Mouse (Mus musculus): ENCODE results near the gene Myom3. TPM values are rescaled to one million over a fixed set of nuclear protein-coding genes. Genes with fewer than 3 reads are reported as not detected.

Myom3 gene
- total RNA-seq, 1 experiment from 2014 or later = not detected

DNA sequence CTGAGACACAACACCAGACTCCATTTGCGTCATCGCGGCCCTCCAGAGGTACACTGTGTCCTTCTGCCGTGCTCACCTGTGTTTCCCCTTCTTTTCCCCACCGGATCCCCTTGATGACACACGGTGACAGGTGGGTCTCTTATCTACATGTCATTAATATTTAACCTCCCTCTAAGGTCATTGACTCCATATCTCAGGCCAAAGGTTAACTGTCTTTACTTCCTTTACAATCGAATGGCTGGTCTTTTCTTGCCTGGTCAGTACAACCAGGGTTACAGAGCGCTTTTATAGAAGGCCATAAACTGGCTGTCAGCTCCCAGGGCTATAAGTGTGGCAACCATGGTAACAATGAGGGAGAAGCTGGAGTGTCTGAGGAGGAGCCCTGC lies 6.7 kb upstream of the Myom3 start:
- ATAC-seq (replicated peaks; ENCODE audit: insufficient number of reproducible peaks, low FRiP score, low TSS enrichment, poor library complexity, severe bottlenecking) = no peak

DNA sequence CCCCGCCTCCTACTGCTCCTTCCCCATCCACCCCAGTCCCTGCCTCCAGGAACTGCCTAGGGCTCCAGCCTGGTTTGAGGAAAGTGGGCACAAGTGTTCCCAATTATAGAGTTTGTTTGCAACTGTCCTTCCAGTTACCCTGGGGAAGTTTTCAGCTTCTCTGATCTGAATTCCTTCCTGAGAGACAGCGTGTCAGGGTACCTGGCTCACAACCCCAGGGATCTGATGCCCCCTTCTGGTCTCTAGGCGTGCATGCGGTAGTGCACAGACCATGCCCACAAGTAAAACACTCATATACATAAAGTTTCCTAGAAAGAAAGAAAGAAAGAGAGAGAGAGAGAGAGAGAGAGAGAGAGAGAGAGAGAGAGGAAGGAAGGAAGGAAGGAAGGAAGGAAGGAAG lies 1.2 kb upstream of the Myom3 start:
- ATAC-seq (replicated peaks; ENCODE audit: insufficient number of reproducible peaks, low FRiP score, low TSS enrichment, poor library complexity, severe bottlenecking) = no peak

DNA sequence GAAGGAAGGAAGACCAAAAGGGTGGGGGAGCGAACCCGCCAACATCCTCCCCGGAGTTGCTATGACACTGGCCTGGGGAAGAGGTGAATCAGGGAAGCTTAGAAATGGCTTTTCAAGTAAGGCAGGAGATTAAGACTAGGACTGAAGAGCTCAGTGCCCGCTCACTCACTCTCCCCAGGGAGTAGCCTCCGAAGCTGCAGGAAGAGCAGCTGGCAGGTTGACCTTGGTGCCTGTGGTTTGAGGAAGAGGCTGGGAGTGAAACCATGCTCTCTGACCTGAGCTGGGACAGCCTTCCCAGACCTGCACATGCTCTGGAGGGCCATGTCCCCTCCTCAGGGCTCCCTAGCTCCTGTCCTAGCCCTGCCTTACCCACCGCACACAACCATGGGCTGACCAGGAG lies 690 bp upstream of the Myom3 start:
- ATAC-seq (replicated peaks; ENCODE audit: insufficient number of reproducible peaks, low FRiP score, low TSS enrichment, poor library complexity, severe bottlenecking) = no peak

DNA sequence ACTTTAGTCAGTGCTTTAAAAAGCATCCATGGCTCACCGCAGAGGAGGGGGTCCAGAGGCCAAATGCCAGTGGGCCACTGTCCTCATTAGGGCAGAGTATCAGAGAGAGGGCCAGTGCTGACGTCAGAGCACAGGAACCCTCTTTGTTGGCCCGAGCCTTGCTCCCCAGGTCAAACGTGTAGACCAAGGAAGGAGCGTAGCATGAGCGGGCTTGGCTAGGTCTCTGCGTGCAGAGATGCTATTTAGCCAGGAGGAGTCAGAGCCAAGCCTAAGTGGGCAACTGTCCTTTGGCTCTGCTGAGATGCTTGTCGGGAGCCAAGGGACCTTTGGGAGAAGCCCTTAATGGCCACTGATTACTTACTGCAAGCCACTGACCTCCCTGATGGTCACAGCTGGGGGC lies 1.5 kb downstream of the Myom3 start:
- no peak for ATAC-seq (replicated peaks; ENCODE audit: insufficient number of reproducible peaks, low FRiP score, low TSS enrichment, poor library complexity, severe bottlenecking)

DNA sequence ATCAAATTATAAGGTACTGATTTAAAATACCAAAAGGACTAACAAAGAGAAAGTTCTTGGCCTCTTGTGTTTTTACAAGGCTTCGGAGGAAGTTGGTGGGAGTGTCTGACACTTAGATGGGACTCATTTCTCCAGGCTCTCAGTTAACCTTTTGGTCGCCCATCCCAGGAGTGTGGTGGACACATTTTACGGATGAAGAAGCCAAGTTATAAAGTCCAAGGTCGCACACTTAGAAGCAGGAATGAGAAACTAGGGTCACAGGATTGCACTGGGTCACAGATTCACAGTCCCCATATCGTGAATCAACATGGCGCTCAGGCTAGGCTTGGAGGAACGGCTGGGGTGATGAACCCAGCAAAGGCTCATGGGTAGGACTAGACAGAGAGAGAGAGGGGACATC lies 2.1 kb downstream of the Myom3 start:
- no peak for ATAC-seq (replicated peaks; ENCODE audit: insufficient number of reproducible peaks, low FRiP score, low TSS enrichment, poor library complexity, severe bottlenecking)

DNA sequence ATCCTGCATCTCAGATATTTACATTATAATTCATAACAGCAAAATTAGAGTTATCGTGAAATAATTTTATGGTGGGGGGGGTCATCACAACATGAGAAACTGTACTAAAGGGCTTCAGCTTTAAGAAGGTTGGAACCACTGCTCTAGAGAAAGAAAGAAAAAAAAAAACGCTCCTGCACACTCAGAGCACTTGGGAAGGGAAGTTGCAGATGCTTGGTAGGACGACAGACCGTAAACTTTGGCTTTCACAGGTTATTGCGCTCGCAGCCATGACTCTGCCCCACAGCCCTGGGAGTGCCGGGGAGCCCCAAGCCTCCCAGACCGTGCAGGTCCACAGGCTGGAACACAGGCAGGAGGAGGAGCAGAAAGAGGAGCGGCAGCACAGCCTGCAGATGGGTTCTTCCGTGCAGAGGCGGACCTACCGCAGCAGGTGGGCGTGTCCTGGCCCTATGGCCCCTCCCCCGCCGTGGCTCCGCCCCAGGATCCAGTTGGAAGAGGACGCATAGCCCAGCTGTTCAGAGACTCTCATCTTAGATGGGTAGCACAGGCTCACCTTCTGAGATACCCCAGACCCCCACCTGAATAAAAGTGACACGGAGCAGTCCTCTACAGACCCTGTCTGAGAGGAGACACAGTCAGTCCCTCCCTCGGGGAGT lies 2.9 kb downstream of the Myom3 start:
- peak; percentile 38; the same call in 1 of the 2 replicates for ATAC-seq (replicated peaks; ENCODE audit: insufficient number of reproducible peaks, low FRiP score, low TSS enrichment, poor library complexity, severe bottlenecking)

DNA sequence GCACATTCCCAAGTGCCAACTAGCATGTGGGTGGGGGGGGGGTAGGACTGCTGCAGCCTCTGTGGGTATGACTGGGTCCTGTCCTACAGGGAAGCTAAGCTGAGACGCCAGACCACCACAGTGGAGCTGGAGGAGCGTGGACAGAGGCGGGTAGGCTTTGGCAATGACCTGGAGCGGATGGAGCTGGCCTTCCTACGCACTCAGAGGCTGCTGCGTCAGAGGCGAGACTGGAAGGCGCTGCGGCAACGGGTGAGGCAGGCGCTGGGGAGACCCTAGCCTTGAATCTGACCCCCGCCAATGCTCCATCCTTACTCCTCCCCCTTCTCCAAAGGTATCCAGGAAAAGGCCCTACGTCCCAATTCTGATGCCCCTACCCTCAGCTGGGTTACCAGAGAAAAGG lies 5.2 kb downstream of the Myom3 start:
- no peak for ATAC-seq (replicated peaks; ENCODE audit: insufficient number of reproducible peaks, low FRiP score, low TSS enrichment, poor library complexity, severe bottlenecking)

DNA sequence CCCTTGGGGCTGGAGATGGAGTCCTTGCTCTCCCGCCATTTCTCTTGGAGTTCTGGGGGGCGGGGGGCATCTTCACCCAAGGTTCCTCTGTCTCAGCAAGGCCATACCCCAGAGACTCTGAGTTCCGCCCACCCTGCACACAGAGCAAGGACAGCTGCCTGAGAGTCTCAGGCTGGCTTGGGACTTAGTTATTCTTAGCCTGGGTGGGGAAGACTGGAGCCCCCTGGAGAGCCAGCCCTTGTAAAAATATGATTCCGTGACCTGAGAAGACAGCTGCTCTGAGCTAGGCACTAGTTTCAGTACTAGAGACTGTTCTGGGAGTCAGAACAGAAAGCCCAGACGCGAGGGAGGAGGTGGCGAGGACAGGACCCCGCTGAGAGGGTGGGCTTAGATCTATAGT lies 6.2 kb downstream of the Myom3 start:
- no peak for ATAC-seq (replicated peaks; ENCODE audit: insufficient number of reproducible peaks, low FRiP score, low TSS enrichment, poor library complexity, severe bottlenecking)

DNA sequence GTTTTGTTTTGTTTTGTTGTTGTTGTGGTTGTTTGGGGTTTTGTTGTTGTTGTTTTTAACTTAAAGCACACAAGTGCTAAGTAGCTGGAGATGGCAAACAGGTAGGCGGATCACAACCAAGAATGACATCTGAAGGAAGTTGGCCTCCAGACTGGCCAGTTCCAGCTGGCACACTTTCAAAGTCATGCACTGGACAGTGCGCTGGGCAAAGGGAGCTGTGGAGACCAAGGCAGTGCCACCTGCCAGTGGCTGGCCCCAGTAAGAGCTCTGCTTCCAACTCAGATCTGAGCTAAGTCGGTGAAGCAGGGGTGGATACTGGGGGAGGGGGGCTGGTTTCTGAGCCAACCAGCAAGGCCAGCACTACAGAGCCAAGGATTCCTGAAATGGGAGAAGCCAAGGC lies 7.5 kb downstream of the Myom3 start:
- no peak for ATAC-seq (replicated peaks; ENCODE audit: insufficient number of reproducible peaks, low FRiP score, low TSS enrichment, poor library complexity, severe bottlenecking)

DNA sequence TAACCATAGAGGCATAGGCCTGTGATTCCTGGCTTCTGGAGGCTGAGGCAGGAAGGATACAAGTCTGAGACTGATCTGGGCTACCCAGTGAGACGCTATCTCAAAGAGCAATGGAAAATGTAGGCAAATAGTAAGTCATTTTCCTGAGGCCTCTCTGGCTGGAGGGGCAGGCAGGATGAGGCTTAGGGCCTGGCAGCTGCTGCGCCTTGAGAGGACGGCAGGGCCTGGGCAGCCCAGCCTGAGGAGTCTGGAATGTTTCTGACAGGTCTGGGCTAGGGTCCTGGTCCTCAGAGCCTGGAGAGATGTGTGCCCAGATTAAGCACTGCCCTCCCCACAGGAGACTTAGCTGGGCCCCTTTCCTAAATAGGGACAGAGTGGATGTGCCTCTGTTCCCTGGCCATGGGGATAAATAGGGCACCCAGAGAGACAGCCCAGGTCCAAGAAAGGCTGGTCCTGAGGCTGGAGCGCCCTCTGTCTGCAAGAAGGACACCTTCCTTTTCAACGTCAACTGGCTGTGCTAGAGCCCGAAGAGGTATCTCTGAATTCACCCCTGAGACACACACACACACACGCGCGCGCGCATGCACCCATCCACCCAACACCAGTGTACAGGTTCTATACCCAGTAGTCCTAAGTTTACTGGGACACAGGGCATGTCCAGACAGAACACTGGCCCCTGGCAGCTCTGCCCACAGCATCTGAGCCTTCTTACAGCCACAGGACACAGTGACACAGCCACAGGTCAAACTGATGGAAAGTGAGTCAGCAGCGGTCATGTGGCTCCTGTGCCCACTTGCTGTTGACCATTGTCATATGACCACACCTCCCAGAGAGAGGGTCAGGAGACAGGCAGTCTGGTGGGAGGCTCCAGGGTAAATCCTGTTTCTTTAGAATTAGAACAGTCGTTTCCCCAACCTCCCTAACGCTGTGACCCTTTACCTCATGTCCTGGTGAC lies 9.3 kb downstream of the Myom3 start:
- ATAC-seq (replicated peaks; ENCODE audit: insufficient number of reproducible peaks, low FRiP score, low TSS enrichment, poor library complexity, severe bottlenecking) = no peak

DNA sequence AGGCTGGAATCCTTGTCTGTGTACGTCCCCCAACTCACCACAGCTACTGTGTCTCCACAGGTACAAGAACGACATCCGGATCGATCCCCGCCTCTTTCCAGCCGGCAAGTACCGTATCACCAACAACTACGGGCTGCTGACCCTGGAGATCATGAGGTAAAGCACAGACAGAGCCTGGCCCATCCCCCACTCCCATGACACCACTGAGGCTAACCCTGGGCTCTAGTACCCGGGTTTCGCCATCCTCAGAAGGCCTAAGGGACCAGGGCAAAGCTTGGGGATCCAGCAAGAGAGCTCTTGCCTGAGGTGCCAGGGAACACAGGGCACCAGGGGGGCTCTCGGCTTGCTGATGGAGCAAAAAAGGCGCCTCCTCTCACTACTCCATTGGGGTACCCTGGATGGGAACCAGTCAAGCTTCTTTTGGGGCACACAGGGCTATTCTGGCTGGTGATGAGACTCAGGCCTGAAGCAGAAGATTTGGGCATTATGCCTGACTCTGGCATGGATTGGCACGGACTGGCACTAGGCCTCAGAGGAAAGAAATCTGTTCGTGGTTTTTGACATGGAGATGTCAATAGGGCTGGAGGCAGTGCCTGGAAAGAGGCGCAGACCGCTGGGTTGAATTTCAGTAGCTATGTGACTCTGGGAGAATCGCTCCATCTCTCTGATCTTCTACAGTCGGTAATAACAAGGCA lies 11.2 kb downstream of the Myom3 start:
- no peak for ATAC-seq (replicated peaks; ENCODE audit: insufficient number of reproducible peaks, low FRiP score, low TSS enrichment, poor library complexity, severe bottlenecking)

DNA sequence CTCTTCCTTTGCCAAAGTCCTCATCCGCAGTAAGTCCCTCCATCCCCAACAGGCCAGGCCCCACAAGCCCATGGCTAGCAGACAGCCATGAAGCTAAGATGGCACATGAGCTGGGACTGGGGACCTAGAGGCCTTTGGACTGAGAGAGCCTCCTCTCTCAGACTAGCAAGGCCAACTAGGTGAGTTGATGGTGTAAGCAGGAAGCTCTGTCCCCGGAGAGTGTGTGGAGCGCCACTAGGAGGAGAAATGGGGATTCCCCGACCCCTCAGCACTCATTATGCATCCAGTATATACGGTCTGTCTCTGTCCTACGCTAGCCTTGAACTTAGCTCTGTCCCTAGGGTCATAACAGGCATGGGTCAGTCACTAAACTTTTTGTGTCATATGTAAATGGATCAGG lies 12.1 kb downstream of the Myom3 start:
- ATAC-seq (replicated peaks; ENCODE audit: insufficient number of reproducible peaks, low FRiP score, low TSS enrichment, poor library complexity, severe bottlenecking) = no peak

DNA sequence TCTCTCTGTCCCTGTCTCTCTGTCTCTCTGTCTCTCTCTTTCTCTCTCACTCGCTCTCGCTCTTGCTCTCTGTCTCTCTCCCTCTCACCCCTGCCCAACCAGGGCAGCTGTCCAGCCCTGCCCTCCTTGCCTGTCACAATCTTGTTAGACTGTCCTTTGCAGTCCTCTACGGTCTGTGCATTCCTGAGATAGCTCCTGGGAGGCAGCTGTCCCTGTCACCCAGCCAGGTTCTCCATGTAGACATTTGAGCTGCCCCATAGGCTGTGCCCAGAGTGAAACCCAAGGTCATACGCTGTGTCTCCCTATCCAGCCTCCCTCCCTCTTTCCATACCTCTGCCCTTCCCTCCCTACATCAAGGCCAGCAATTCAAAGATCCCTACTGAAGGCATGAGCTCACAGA lies 13.2 kb downstream of the Myom3 start:
- no peak for ATAC-seq (replicated peaks; ENCODE audit: insufficient number of reproducible peaks, low FRiP score, low TSS enrichment, poor library complexity, severe bottlenecking)

DNA sequence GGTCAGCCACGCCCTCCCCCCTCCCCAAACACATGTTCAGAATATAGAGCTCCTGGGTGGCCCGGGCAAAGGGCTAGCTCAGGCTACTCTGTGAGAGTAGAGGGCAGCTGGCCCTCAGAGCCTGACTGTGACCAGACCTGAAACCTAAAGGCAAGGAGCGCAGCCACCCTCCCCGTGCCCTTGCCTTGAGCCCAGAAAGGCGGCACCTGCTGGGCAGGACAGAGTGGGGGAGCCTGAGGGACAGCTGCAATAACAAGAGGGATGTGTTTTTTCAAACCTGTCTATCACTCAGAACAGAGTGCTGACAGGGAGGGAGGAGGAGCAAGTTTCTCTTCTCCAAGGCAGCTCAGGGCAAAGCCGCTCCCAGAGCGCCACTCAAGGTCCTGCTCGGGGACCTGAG lies 15.0 kb downstream of the Myom3 start:
- no peak for ATAC-seq (replicated peaks; ENCODE audit: insufficient number of reproducible peaks, low FRiP score, low TSS enrichment, poor library complexity, severe bottlenecking)

DNA sequence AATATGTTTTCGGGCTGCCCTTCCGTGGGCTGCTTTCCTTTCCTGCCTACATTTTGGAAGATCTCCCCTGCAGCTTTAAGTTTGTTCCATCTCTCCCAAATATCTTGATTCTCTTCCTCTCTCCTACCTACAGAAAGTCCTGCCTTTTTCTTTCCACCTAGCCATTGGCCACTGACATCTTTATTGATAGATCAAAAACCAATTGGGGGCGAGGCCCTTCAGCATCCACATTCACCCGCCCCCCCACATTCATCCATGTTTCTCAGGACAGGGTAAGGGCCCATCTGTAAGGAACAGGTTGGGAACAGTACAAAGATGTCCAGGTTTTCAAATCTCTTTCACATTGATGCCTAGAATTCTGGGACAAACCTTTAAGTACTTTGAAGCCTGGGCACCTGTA lies 17.3 kb downstream of the Myom3 start:
- ATAC-seq (replicated peaks; ENCODE audit: insufficient number of reproducible peaks, low FRiP score, low TSS enrichment, poor library complexity, severe bottlenecking) = no peak

DNA sequence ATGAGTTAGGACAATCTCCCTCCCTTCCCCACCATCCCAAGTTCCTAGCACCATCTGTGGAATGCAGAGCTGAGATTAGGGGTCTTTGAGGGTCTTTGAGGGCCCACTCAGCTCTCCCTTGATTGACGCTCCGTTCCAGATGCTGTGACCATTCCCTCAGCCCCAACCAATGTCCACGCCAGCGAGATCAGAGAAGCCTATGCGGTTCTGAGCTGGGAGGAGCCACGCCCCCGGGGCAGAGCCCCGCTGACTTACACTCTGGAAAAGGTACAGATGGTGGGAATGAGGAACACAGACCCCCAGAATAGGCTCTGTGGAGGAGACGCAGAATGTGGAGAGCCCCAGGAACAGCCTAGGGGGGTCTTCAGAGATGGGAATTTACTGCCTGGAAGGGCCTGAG lies 20.1 kb downstream of the Myom3 start:
- ATAC-seq (replicated peaks; ENCODE audit: insufficient number of reproducible peaks, low FRiP score, low TSS enrichment, poor library complexity, severe bottlenecking) = no peak

DNA sequence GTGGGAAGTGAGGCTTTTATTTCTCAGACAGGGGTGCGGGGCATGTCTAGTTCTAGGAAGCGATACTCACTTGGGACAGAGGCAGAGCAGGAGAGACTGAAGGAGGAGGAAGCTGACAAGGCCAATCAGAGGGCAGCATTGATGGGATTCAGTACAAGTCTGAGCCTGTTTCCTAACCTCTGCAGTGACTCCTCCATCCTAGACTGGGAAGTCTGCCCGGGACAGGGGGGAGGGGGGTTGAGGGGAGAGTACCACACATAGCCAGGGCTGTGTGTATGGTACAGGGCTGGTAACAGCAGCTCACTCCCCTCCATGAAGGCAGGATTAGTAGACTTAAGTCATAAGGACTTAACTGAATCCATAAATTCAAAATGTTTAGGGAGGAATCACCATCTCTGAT lies 20.7 kb downstream of the Myom3 start:
- no peak for ATAC-seq (replicated peaks; ENCODE audit: insufficient number of reproducible peaks, low FRiP score, low TSS enrichment, poor library complexity, severe bottlenecking)

DNA sequence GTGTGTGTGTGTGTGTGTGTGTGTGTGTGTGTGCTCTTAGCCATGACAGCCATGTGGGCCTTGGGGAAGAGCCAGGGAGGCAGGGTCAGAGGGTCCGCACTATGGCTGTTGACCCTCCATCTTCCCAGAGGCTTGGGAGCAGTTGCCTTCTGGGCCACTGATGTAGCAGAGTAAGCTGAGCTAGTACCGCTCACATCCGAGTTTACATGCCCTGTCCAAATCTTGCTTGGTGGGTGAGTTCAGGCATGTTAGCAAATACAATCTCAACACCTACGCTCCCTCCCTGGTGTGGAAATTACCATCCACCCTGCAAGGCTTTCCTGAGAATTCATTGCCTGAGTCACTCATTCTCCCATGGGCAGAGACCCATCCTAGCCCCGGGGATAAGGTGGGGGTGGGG lies 21.8 kb downstream of the Myom3 start:
- ATAC-seq (replicated peaks; ENCODE audit: insufficient number of reproducible peaks, low FRiP score, low TSS enrichment, poor library complexity, severe bottlenecking) = no peak

DNA sequence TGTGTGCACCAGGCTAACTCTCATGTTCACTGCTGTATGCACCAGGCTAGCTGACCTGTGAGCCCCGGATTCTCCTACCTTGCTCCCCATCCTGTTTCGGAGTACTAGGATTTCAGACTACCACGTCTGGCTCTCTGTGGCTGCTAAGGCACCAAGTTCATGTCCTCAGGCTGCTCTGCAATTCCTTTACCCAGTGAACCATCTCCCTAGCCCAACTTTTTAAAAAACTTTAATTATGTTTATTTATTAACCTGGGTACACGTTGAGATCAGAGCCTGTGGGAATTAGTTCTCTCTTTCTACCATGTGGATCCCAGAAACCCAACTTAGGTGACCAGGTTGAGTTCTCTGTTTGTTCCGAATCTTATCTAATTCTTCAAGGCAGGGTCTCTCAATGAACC lies 27.1 kb downstream of the Myom3 start:
- no peak for ATAC-seq (replicated peaks; ENCODE audit: insufficient number of reproducible peaks, low FRiP score, low TSS enrichment, poor library complexity, severe bottlenecking)

DNA sequence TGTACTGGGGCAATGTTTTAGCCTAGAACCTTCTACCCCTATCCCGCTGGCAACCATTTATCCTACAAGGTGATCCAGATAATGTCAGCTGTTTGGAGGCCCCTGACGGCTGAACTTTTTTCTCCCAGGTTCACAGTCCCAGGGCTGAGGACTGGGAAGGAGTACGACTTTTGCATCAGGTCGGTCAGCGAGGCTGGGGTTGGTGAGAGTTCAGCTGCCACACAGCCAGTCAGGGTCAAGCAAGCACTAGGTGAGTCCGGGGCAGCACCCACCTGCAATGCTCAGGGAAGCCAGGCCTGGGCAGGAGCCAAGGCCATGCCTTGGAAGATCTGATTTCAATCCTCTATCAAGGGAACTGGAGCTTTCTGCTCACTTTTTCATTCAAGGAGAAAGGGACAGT lies 27.8 kb downstream of the Myom3 start:
- no peak for ATAC-seq (replicated peaks; ENCODE audit: insufficient number of reproducible peaks, low FRiP score, low TSS enrichment, poor library complexity, severe bottlenecking)

Data from monocyte, adult 5-6 weeks (primary cell).